Mouse (Mus musculus): ENCODE measurements around the gene Babam1. TPM values are rescaled to one million over a fixed set of nuclear protein-coding genes. Genes with fewer than 3 reads are reported as not detected.
A peak's percentile ranks its signal among the peaks of the same experiment; 100 is the strongest.

Gene Babam1
- polyA plus RNA-seq, 1 experiment from 2014 or later: 106 TPM

GRCm38 (mm10) chr8:71370711-71371235 lies 25.9 kb upstream of the Babam1 start:
- Histone ChIP-seq H3K4me2 (replicated peaks; ENCODE audit: low read depth, low read length) (peak overlapping the region; percentile 39), H3K27ac (ENCODE audit: low read depth, low read length) (peak overlapping the region; percentile 65; the same call in 1 of the 2 replicates), H3K4me3 (ENCODE audit: low read depth, low read length) (peak overlapping the region; percentile 69), H3K27me3 (ENCODE audit: control insufficient read depth, insufficient read depth, low read length) (no peaks in the 10 kb centered on the region), H3K4me1 (replicated peaks; ENCODE audit: control insufficient read depth, insufficient read depth, low read length) (peaks cover 9% of the 10 kb centered on the region), H3K9ac (ENCODE audit: low read depth, low read length) (peak overlapping the region; percentile 57; the same call in 1 of the 2 replicates), H3K9me3 (ENCODE audit: control insufficient read depth, low read length) (no peaks in the 10 kb centered on the region), H3K36me3 (ENCODE audit: control insufficient read depth, insufficient read depth, low read length) (0 out of 2 replicates have a peak, but pooled peaks cover 4% of the 10 kb centered on the region)
- ATAC-seq (ENCODE audit: low FRiP score) (no peak), DNase-seq (ENCODE audit: low spot score) (no peak)
- 28% methylated on average over 5 of the region's 5 CpGs for WGBS

GRCm38 (mm10) chr8:71371236-71371848 lies 25.3 kb upstream of the Babam1 start, which contains the start of gene Ocel1:
Gene Ocel1, plus strand, starts transcription at chr8:71371298.
- peak within 1 kb of the TSS; percentile 69 for H3K4me3 ChIP-seq (ENCODE audit: low read depth, low read length)
- no peaks in the 10 kb centered on the region for H3K27me3 ChIP-seq (ENCODE audit: control insufficient read depth, insufficient read depth, low read length)
- peak within 1 kb of the TSS; percentile 57; the same call in 1 of the 2 replicates for H3K9ac ChIP-seq (ENCODE audit: low read depth, low read length)
- ATAC-seq (ENCODE audit: low FRiP score) (peak; percentile 82), DNase-seq (ENCODE audit: low spot score) (peak; percentile 98)
- H3K4me2 ChIP-seq (replicated peaks; ENCODE audit: low read depth, low read length): peak within 1 kb of the TSS; percentile 39
- peaks cover 15% of the 10 kb centered on the region for H3K4me1 ChIP-seq (replicated peaks; ENCODE audit: control insufficient read depth, insufficient read depth, low read length)
- under 1% methylated on average over 61 of the region's 68 CpGs for WGBS
- H3K9me3 ChIP-seq (ENCODE audit: control insufficient read depth, low read length): no peaks in the 10 kb centered on the region
- H3K36me3 ChIP-seq (ENCODE audit: control insufficient read depth, insufficient read depth, low read length): peaks cover 4% of the 10 kb centered on the region; the same call in 1 of the 2 replicates
- peak within 1 kb of the TSS; percentile 65; the same call in 1 of the 2 replicates for H3K27ac ChIP-seq (ENCODE audit: low read depth, low read length)

DNA sequence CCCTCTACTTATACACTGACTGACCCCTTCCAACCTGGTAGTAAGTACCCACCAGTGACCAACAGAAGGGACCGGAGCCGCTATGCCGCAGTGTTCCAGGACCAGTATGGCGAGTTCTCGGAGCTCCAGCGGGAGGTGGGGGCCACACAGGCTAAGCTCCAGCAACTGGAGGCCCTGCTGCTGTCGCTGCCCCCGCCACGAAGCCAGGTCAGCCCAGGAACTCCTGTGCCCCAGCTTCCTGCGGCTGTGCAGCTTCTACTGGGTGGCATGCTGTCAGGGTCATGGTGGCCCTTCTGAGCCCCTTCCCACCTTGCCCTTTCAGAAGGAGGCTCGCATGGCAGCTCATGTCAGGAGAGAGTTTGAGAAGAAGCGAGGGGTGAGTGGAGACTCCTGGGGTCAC lies 24.2 kb upstream of the Babam1 start:
- Histone ChIP-seq H3K4me2 (replicated peaks; ENCODE audit: low read depth, low read length) (no peak overlapping the region), H3K4me1 (replicated peaks; ENCODE audit: control insufficient read depth, insufficient read depth, low read length) (peaks cover 21% of the 10 kb centered on the region), H3K27ac (ENCODE audit: low read depth, low read length) (no peak overlapping the region), H3K36me3 (ENCODE audit: control insufficient read depth, insufficient read depth, low read length) (peaks cover 4% of the 10 kb centered on the region; the same call in 1 of the 2 replicates), H3K9me3 (ENCODE audit: control insufficient read depth, low read length) (no peaks in the 10 kb centered on the region), H3K4me3 (ENCODE audit: low read depth, low read length) (no peak overlapping the region), H3K27me3 (ENCODE audit: control insufficient read depth, insufficient read depth, low read length) (no peaks in the 10 kb centered on the region), H3K9ac (ENCODE audit: low read depth, low read length) (no peak overlapping the region)
- DNase-seq (ENCODE audit: low spot score) (no peak), ATAC-seq (ENCODE audit: low FRiP score) (no peak)
- WGBS: 83% methylated on average over 12 of the region's 12 CpGs

DNA sequence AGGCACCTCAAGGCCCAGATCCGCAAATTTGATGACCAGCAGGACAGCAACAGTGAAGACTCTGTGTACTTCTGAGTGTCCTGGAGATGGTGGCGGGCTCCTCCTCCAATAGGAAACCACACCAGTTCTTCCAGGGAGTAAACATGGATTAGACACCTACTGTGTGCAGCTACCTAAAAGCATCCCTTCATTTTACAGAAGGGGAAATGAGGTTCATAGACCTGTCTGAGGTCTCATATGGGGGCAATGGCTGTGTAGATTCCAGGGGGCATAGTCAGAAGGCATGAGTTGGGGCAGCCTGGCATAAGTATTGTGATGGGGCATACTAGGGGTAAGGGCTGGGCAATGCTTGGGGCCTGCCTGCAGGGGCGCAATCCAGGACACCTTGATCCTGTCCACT lies 23.7 kb upstream of the Babam1 start:
- DNase-seq (ENCODE audit: low spot score) (no peak), ATAC-seq (ENCODE audit: low FRiP score) (no peak)
- H3K4me2 ChIP-seq (replicated peaks; ENCODE audit: low read depth, low read length): no peak overlapping the region
- H3K4me1 ChIP-seq (replicated peaks; ENCODE audit: control insufficient read depth, insufficient read depth, low read length): peaks cover 17% of the 10 kb centered on the region
- H3K9ac ChIP-seq (ENCODE audit: low read depth, low read length): no peak overlapping the region
- H3K27ac ChIP-seq (ENCODE audit: low read depth, low read length): no peak overlapping the region
- H3K36me3 ChIP-seq (ENCODE audit: control insufficient read depth, insufficient read depth, low read length): peaks cover 4% of the 10 kb centered on the region; the same call in 1 of the 2 replicates
- H3K9me3 ChIP-seq (ENCODE audit: control insufficient read depth, low read length): no peaks in the 10 kb centered on the region
- H3K4me3 ChIP-seq (ENCODE audit: low read depth, low read length): no peak overlapping the region
- no peaks in the 10 kb centered on the region for H3K27me3 ChIP-seq (ENCODE audit: control insufficient read depth, insufficient read depth, low read length)
- WGBS: 91% methylated on average over 3 of the region's 3 CpGs

DNA sequence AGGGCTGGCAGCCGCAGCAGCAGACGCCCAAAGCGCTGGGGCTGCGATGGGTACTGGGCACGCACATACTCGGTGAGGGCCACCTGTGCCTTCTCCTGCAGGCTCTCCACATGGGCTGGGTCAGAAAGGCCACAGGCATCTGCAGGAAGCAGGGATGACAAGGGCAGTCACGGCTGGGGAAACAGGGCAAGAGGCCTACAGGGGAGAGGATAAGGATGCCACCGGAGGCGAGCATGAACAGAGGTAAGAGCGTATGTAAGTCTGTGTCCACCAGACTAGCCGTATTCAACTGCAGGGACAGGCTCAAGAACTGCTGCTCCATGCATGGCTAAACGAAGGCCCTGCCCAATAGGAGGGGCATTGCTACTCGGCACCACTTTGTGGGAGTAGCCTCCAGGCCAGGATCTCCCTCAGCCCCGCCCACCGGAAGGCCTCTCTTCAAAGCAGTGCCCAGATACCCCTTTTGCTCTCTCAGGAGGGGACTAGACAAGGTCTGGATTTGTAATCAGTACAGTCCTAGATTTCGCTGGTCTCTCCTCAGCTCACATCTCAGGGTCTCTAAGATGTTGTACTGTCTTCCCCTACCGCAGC lies 21.9 kb upstream of the Babam1 start:
- peak; percentile 22 for DNase-seq (ENCODE audit: low spot score)
- ATAC-seq (ENCODE audit: low FRiP score): no peak

GRCm38 (mm10) chr8:71375581-71376422 lies 20.9 kb upstream of the Babam1 start:
- Histone ChIP-seq H3K4me1 (replicated peaks; ENCODE audit: control insufficient read depth, insufficient read depth, low read length) (peaks cover 29% of the 10 kb centered on the region), H3K27ac (ENCODE audit: low read depth, low read length) (peak overlapping the region; percentile 79), H3K4me2 (replicated peaks; ENCODE audit: low read depth, low read length) (peak overlapping the region; percentile 55), H3K4me3 (ENCODE audit: low read depth, low read length) (peak overlapping the region; percentile 24), H3K9ac (ENCODE audit: low read depth, low read length) (peak overlapping the region; percentile 47; the same call in 1 of the 2 replicates), H3K9me3 (ENCODE audit: control insufficient read depth, low read length) (no peaks in the 10 kb centered on the region), H3K27me3 (ENCODE audit: control insufficient read depth, insufficient read depth, low read length) (no peaks in the 10 kb centered on the region), H3K36me3 (ENCODE audit: control insufficient read depth, insufficient read depth, low read length) (peaks cover 4% of the 10 kb centered on the region; the same call in 1 of the 2 replicates)
- DNase-seq (ENCODE audit: low spot score): peak; percentile 68
- 5% methylated on average over 70 of the region's 74 CpGs for WGBS
- peak; percentile 15 for ATAC-seq (ENCODE audit: low FRiP score)

More for the DNA sequence above, 21.9 kb upstream of the Babam1 start:
- Histone ChIP-seq H3K9ac (ENCODE audit: low read depth, low read length) (no peak overlapping the region), H3K27ac (ENCODE audit: low read depth, low read length) (no peak overlapping the region), H3K9me3 (ENCODE audit: control insufficient read depth, low read length) (no peaks in the 10 kb centered on the region), H3K36me3 (ENCODE audit: control insufficient read depth, insufficient read depth, low read length) (peaks cover 4% of the 10 kb centered on the region; the same call in 1 of the 2 replicates), H3K4me3 (ENCODE audit: low read depth, low read length) (no peak overlapping the region), H3K27me3 (ENCODE audit: control insufficient read depth, insufficient read depth, low read length) (no peaks in the 10 kb centered on the region), H3K4me2 (replicated peaks; ENCODE audit: low read depth, low read length) (no peak overlapping the region; the same call in 1 of the 2 replicates), H3K4me1 (replicated peaks; ENCODE audit: control insufficient read depth, insufficient read depth, low read length) (peaks cover 28% of the 10 kb centered on the region)
- WGBS: 75% methylated on average over 17 of the region's 17 CpGs

DNA sequence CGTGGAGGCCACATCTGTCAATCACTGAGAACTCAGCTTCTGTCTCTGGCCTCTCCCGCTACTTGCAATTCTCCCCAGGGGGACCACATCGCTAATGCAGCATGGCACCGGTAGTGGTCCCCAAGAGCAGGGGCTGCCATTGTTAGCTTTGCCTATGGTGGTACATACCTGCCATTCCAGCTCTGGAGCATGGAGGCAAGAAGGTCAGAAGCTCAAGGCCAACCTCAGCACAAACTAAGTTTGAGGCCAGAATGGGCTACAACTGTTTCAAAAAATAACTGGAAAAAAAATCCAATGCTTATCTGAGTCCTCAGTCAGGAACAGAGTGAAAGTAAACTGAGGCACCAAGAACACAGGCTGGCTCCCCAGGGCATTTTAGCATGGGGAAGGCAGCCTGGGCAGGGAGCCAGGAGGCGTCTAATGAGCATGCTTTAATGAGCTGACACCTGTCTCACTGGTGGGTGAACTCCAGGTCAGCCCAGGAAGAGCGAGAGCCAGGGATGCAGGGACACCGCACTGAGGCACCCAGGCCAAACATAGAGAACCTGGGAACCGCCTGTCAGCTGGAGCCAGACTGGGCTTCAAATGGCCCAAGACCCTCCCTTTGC lies 20.1 kb upstream of the Babam1 start:
- H3K4me1 ChIP-seq (replicated peaks; ENCODE audit: control insufficient read depth, insufficient read depth, low read length): peaks cover 29% of the 10 kb centered on the region
- H3K36me3 ChIP-seq (ENCODE audit: control insufficient read depth, insufficient read depth, low read length): peaks cover 4% of the 10 kb centered on the region; the same call in 1 of the 2 replicates
- H3K27ac ChIP-seq (ENCODE audit: low read depth, low read length): peak overlapping the region; percentile 79
- peak overlapping the region; percentile 24; the same call in 1 of the 2 replicates for H3K4me3 ChIP-seq (ENCODE audit: low read depth, low read length)
- 40% methylated on average over 8 of the region's 8 CpGs for WGBS
- no peaks in the 10 kb centered on the region for H3K27me3 ChIP-seq (ENCODE audit: control insufficient read depth, insufficient read depth, low read length)
- H3K9ac ChIP-seq (ENCODE audit: low read depth, low read length): peak overlapping the region; percentile 47; the same call in 1 of the 2 replicates
- ATAC-seq (ENCODE audit: low FRiP score): no peak
- peak; percentile 41 for DNase-seq (ENCODE audit: low spot score)
- no peaks in the 10 kb centered on the region for H3K9me3 ChIP-seq (ENCODE audit: control insufficient read depth, low read length)
- H3K4me2 ChIP-seq (replicated peaks; ENCODE audit: low read depth, low read length): peak overlapping the region; percentile 55

- H3K4me3 ChIP-seq (ENCODE audit: low read depth, low read length): peak overlapping the region; percentile 85
- no peaks in the 10 kb centered on the region for H3K27me3 ChIP-seq (ENCODE audit: control insufficient read depth, insufficient read depth, low read length)
- H3K36me3 ChIP-seq (ENCODE audit: control insufficient read depth, insufficient read depth, low read length): peaks cover 4% of the 10 kb centered on the region; the same call in 1 of the 2 replicates
- WGBS: 32% methylated on average over 4 of the region's 4 CpGs
- H3K4me1 ChIP-seq (replicated peaks; ENCODE audit: control insufficient read depth, insufficient read depth, low read length): peaks cover 39% of the 10 kb centered on the region
- H3K9ac ChIP-seq (ENCODE audit: low read depth, low read length): peak overlapping the region; percentile 82
- peak overlapping the region; percentile 96 for H3K4me2 ChIP-seq (replicated peaks; ENCODE audit: low read depth, low read length)
- ATAC-seq (ENCODE audit: low FRiP score) (no peak), DNase-seq (ENCODE audit: low spot score) (peak; percentile 33)
- peak overlapping the region; percentile 92 for H3K27ac ChIP-seq (ENCODE audit: low read depth, low read length)
- no peaks in the 10 kb centered on the region for H3K9me3 ChIP-seq (ENCODE audit: control insufficient read depth, low read length)
Measured at GRCm38 (mm10) chr8:71379008-71379407, 17.7 kb upstream of the Babam1 start.

Measured in hindbrain, embryonic 11.5 days (tissue).